9 mouse cellular contexts compared by ENCODE assay signal in the genomic region with DNA sequence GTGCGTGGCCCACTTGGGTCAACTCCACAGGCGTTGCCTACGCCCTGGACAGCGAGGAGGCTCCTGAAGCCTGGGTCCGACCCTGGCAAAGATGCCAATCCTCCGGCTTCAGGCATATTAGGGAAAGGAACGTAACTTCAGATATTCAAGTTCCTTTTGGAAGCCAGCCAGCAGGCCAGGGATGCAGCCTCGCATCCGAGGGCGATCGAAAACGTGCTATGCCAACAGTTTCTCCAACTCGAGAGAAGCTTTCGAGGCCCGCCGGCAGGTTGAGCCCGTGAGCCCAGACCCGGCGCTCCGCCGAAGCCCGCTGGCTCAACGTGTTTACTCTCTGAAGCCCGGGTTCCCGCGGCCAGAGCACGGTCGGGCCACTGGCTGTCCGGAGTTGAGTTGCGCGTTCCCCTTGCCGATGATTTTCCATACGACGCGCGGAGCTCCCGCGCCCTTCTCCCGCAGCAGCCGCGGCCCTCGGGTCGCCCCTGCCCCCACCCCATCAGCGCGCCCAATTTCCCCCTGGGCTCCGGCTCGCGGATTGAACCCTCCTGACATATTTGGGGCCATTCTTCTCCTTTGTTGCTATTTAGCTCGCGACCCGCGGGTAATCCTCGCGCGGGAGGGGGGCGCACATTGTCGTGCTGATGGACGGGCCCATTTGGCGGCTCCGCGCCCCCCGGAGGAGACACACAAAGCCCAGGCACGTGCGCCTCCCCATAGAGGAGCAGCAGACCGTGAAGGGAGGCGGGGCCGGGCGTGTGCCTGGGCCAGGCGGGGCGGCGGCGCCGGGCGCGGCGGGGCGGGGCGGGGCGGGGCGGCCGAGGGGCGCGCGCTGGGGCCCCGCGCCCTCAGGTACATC. TPM values are rescaled to one million over a fixed set of nuclear protein-coding genes. Genes with fewer than 3 reads are reported as not detected.
DNase-seq lines count a peak whose midpoint lies in the region; ATAC-seq and TF ChIP-seq lines count a peak whose summit lies in the region.
"Had no signal": no experiment of that assay in that cellular context is flagged by ENCODE, and none has a peak within 500 bp of the region (broad histone marks: within the 10 kb centered on the region; RNA-seq: fewer than 3 reads in every experiment).

Gene Insm1 (plus strand): TSS at position 846 of the 853 bp plus-strand sequence.

- H3K4me1 ChIP-seq in heart, adult 2 months (ENCODE audit: control insufficient read depth, insufficient read depth, low read length): peaks cover 2% of the 10 kb centered on the region
- H3K4me1 ChIP-seq in embryonic facial prominence, embryonic 11.5 days (ENCODE audit: control insufficient read depth, insufficient read depth, low read length): peaks cover 18% of the 10 kb centered on the region
- peaks cover 33% of the 10 kb centered on the region for H3K4me1 ChIP-seq in hindbrain, embryonic 14.5 days (replicated peaks; ENCODE audit: control insufficient read depth, insufficient read depth, low read length)
- H3K4me1 ChIP-seq in midbrain, embryonic 10.5 days: peaks cover 82% of the 10 kb centered on the region
- peaks cover 27% of the 10 kb centered on the region; the same call in 1 of the 2 replicates for H3K4me1 ChIP-seq in stomach, embryonic 14.5 days (ENCODE audit: control insufficient read depth, insufficient read depth, low read length)

- no peaks in the 10 kb centered on the region for H3K79me2 ChIP-seq in heart, adult 2 months (replicated peaks; ENCODE audit: control insufficient read depth, insufficient read depth, low read length)

- no peak for TF ChIP-seq EP300 in heart, adult 2 months (IDR thresholded peaks at IDR 0.05; ENCODE audit: insufficient read depth, low read depth, low read length)

- peaks cover 47% of the 10 kb centered on the region for H3K27me3 ChIP-seq in heart, adult 2 months (ENCODE audit: control insufficient read depth, insufficient read depth, low read length)
- peaks cover 76% of the 10 kb centered on the region for H3K27me3 ChIP-seq in embryonic facial prominence, embryonic 11.5 days (ENCODE audit: control insufficient read depth, insufficient read depth, low read length)
- H3K27me3 ChIP-seq in hindbrain, embryonic 14.5 days (ENCODE audit: control insufficient read depth, insufficient read depth, low read length): peaks cover 26% of the 10 kb centered on the region
- peaks cover 99% of the 10 kb centered on the region for H3K27me3 ChIP-seq in midbrain, embryonic 10.5 days (ENCODE audit: low read depth, poor library complexity, severe bottlenecking)
- H3K27me3 ChIP-seq in stomach, embryonic 14.5 days (ENCODE audit: control insufficient read depth, insufficient read depth, low read length): peaks cover 76% of the 10 kb centered on the region

- WGBS in heart, adult 2 months: 1% methylated on average over 79 of the region's 86 CpGs
- under 1% methylated on average over 67 of the region's 86 CpGs for WGBS in embryonic facial prominence, embryonic 11.5 days
- WGBS in hindbrain, embryonic 14.5 days: under 1% methylated on average over 72 of the region's 86 CpGs
- WGBS in midbrain, embryonic 10.5 days: under 1% methylated on average over 86 of the region's 86 CpGs
- under 1% methylated on average over 77 of the region's 86 CpGs for WGBS in stomach, embryonic 14.5 days

- DNase-seq in heart, adult 2 months: peak; percentile 28 to 39
- no peak for DNase-seq in heart, adult 11 months
- DNase-seq in adrenal gland, postnatal 14 days: peak; percentile 62
- DNase-seq in embryonic facial prominence, embryonic 11.5 days (ENCODE audit: low spot score): peak; percentile 77
- peak; percentile 75 for DNase-seq in hindbrain, embryonic 14.5 days (ENCODE audit: low spot score)
- DNase-seq in left cerebral cortex, postnatal 14 days (ENCODE audit: low spot score in 2 of 2): peak; percentile 60 to 63
- DNase-seq in midbrain, embryonic 10.5 days (ENCODE audit: low spot score): peak; percentile 88

- TF ChIP-seq CTCF in heart, adult 2 months (IDR thresholded peaks at IDR 0.05): no peak

- intact Hi-C loops in heart, adult 2 months (cut with DNase I): no loop called here
- intact Hi-C loops in left cerebral cortex, postnatal 14 days (cut with DNase I): loop anchor here (10.0 kb wide), 1 partner anchor 163 kb away; no protein-coding TSS in a partner anchor

- H3K9me3 ChIP-seq in embryonic facial prominence, embryonic 11.5 days (replicated peaks; ENCODE audit: control insufficient read depth, low read length): no peaks in the 10 kb centered on the region
- no peaks in the 10 kb centered on the region for H3K9me3 ChIP-seq in hindbrain, embryonic 14.5 days (ENCODE audit: control insufficient read depth, low read length)
- no peaks in the 10 kb centered on the region for H3K9me3 ChIP-seq in midbrain, embryonic 10.5 days (replicated peaks)
- H3K9me3 ChIP-seq in stomach, embryonic 14.5 days (ENCODE audit: control insufficient read depth, low read depth, low read length): no peaks in the 10 kb centered on the region

- no peaks in the 10 kb centered on the region for H3K36me3 ChIP-seq in heart, adult 2 months (ENCODE audit: control insufficient read depth, insufficient read depth, low read length)
- no peaks in the 10 kb centered on the region for H3K36me3 ChIP-seq in embryonic facial prominence, embryonic 11.5 days (replicated peaks; ENCODE audit: control insufficient read depth, insufficient read depth, low read depth, low read length)
- no peaks in the 10 kb centered on the region for H3K36me3 ChIP-seq in hindbrain, embryonic 14.5 days (replicated peaks; ENCODE audit: control insufficient read depth, insufficient read depth)
- no peaks in the 10 kb centered on the region for H3K36me3 ChIP-seq in midbrain, embryonic 10.5 days
- H3K36me3 ChIP-seq in stomach, embryonic 14.5 days (ENCODE audit: control insufficient read depth, insufficient read depth, low read length): no peaks in the 10 kb centered on the region
- H3K36me3 ChIP-seq: G1E had no signal

- peak; percentile 50 for ATAC-seq in embryonic facial prominence, embryonic 11.5 days (replicated peaks; ENCODE audit: insufficient number of reproducible peaks, low FRiP score, low TSS enrichment, low read depth)
- peak; percentile 75 for ATAC-seq in hindbrain, embryonic 14.5 days (ENCODE audit: low FRiP score)
- ATAC-seq in stomach, embryonic 14.5 days (ENCODE audit: insufficient number of reproducible peaks, insufficient read depth, low FRiP score, low read depth): peak; percentile 70

- H3K27ac ChIP-seq in heart, adult 2 months: no peak within 1 kb of the TSS
- peak within 1 kb of the TSS; percentile 52 for H3K27ac ChIP-seq in embryonic facial prominence, embryonic 11.5 days (replicated peaks; ENCODE audit: low read depth, low read length)
- H3K27ac ChIP-seq in hindbrain, embryonic 14.5 days: peak within 1 kb of the TSS; percentile 97
- peak within 1 kb of the TSS; percentile 90 for H3K27ac ChIP-seq in midbrain, embryonic 10.5 days (replicated peaks)
- peak within 1 kb of the TSS; percentile 52; the same call in 1 of the 2 replicates for H3K27ac ChIP-seq in stomach, embryonic 14.5 days (ENCODE audit: low read length)

- peak within 1 kb of the TSS; percentile 39 for H3K4me3 ChIP-seq in heart, adult 2 months
- peak within 1 kb of the TSS; percentile 52 for H3K4me3 ChIP-seq in embryonic facial prominence, embryonic 11.5 days (ENCODE audit: low read depth, low read length)
- peak within 1 kb of the TSS; percentile 82 for H3K4me3 ChIP-seq in hindbrain, embryonic 14.5 days (replicated peaks; ENCODE audit: low read length)
- peak within 1 kb of the TSS; percentile 71 for H3K4me3 ChIP-seq in midbrain, embryonic 10.5 days
- peak within 1 kb of the TSS; percentile 43 for H3K4me3 ChIP-seq in stomach, embryonic 14.5 days (ENCODE audit: low read depth, low read length)

- H3K4me2 ChIP-seq in embryonic facial prominence, embryonic 11.5 days (ENCODE audit: low read depth, low read length): peak within 1 kb of the TSS; percentile 96
- H3K4me2 ChIP-seq in hindbrain, embryonic 14.5 days (replicated peaks): peak within 1 kb of the TSS; percentile 92
- peak within 1 kb of the TSS; percentile 96 for H3K4me2 ChIP-seq in stomach, embryonic 14.5 days (replicated peaks; ENCODE audit: low read depth, low read length)

- H3K9ac ChIP-seq in heart, adult 2 months (ENCODE audit: low read depth, low read length): no peak within 1 kb of the TSS
- H3K9ac ChIP-seq in embryonic facial prominence, embryonic 11.5 days (replicated peaks; ENCODE audit: low read length): peak within 1 kb of the TSS; percentile 56
- peak within 1 kb of the TSS; percentile 93 for H3K9ac ChIP-seq in hindbrain, embryonic 14.5 days
- peak within 1 kb of the TSS; percentile 33; the same call in 1 of the 2 replicates for H3K9ac ChIP-seq in stomach, embryonic 14.5 days (replicated peaks; ENCODE audit: low read depth, low read length)

- no peak for TF ChIP-seq POLR2A in heart, adult 2 months (IDR thresholded peaks at IDR 0.05; ENCODE audit: insufficient read depth, low read depth, low read length)

RNA-seq across cellular contexts. Expression of gene Insm1, which starts in this region (rescaled TPM):
- total RNA-seq in heart, adult 2 months (2021): not detected
- polyA plus RNA-seq in heart, adult 2 months (2012; rRNA removed): not detected in 2 replicates
- total RNA-seq in adrenal gland, postnatal 14 days (2021): 6.0 and 6.8 TPM in 2 replicates
- polyA plus RNA-seq in embryonic facial prominence, embryonic 11.5 days (2014; fragmentation: Nextera tagmentation; extraction: Ambion mirVana): 3.2 and 3.7 TPM in 2 replicates
- polyA plus RNA-seq in hindbrain, embryonic 14.5 days (2014; fragmentation: Nextera tagmentation; extraction: Ambion mirVana): 2.6 and 4.1 TPM in 2 replicates
- 1 to 10 TPM; 4.0 to 4.2 TPM for total RNA-seq in left cerebral cortex, postnatal 14 days (2021)
- polyA plus RNA-seq in midbrain, embryonic 10.5 days (2016; fragmentation: Nextera tagmentation; extraction: Ambion mirVana): 3.0 and 4.7 TPM in 2 replicates
- polyA plus RNA-seq in stomach, embryonic 14.5 days (2014; fragmentation: Nextera tagmentation; extraction: Ambion mirVana): 1.1 and 1.3 TPM in 2 replicates
- polyA plus RNA-seq: G1E had no signal

Comparison
In these comparisons a context has a peak if more than half of its experiments do, and no peak if none do; other contexts are left out.
1. Peak in DNase-seq and H3K4me3 ChIP-seq in heart, adult 2 months; RNA of the gene not detected or under 1 TPM.